Mouse (Mus musculus) intestine, embryonic 15.5 days (tissue): ENCODE data around the gene Zcchc3. TPM values are rescaled to one million over a fixed set of nuclear protein-coding genes. Genes with fewer than 3 reads are reported as not detected.

Source experiments
- ATAC-seq: fragments of 200-750 bp; cut with Nextera tagmentation; 2 replicates; pipeline ENCODE4 v1.8.0; 2017; ENCODE audit warnings: moderate TSS enrichment, moderate library complexity
- H3K27ac ChIP-seq: fragments of 300-500 bp; sonication (generic); 2 replicates; pipeline ENCODE4 v1.5.1; 2015; ENCODE audit warnings: mild to moderate bottlenecking, inconsistent platforms
- H3K27me3 ChIP-seq: fragments of 300-500 bp; sonication (generic); replicated peaks from 2 replicates; pipeline ENCODE4 v1.6.1; 2015; ENCODE audit warnings: inconsistent platforms
- H3K36me3 ChIP-seq: fragments of 300-500 bp; sonication (generic); 2 replicates; pipeline ENCODE4 v1.6.1; 2015; ENCODE audit warnings: inconsistent platforms
- H3K4me1 ChIP-seq: fragments of 300-500 bp; sonication (generic); replicated peaks from 2 replicates; pipeline ENCODE4 v1.6.1; 2015; ENCODE audit warnings: inconsistent platforms
- H3K4me2 ChIP-seq: fragments of 300-500 bp; sonication (generic); replicated peaks from 2 replicates; pipeline ENCODE4 v1.6.1; 2015; ENCODE audit warnings: mild to moderate bottlenecking, inconsistent platforms
- H3K4me3 ChIP-seq: fragments of 300-500 bp; sonication (generic); replicated peaks from 2 replicates; pipeline ENCODE4 v1.5.1; 2015; ENCODE audit warnings: inconsistent platforms
- H3K9ac ChIP-seq: fragments of 300-500 bp; sonication (generic); 2 replicates; pipeline ENCODE4 v1.6.1; 2015; ENCODE audit warnings: inconsistent platforms
- H3K9me3 ChIP-seq: fragments of 300-500 bp; sonication (generic); 2 replicates; pipeline ENCODE4 v1.6.1; 2016; ENCODE audit warnings: inconsistent platforms
- WGBS: fragments of 180-500 bp; shearing (Covaris S2); methylation state at CpG from one replicate; pipeline ENCODE4 v1.1.7; 2015; 5-methylcytosine and 5-hydroxymethylcytosine counted together
- polyA plus RNA-seq: library from polyadenylated mRNA; unstranded; fragments of >200 nt; fragmentation: Nextera tagmentation; extraction: Ambion mirVana; gene quantifications from 2 replicates; pipeline ENCODE4 v1.2.1, GENCODE M21; 2015

The Zcchc3 gene
- polyA plus RNA-seq, 1 experiment from 2014 or later, result 40.8 TPM

- ATAC-seq, result no peak
- WGBS, result 79% methylated on average over 9 of the region's 9 CpGs
Measured at GRCm38 (mm10) chr2:152373547-152373946, 41.3 kb downstream of the Zcchc3 start.

GRCm38 (mm10) chr2:152372661-152373060 lies 42.2 kb downstream of the Zcchc3 start:
- no peak for ATAC-seq
- Histone ChIP-seq H3K4me1 (peaks cover 11% of the 10 kb centered on the region; the same call in 1 of the 2 replicates), H3K9me3 (no peaks in the 10 kb centered on the region), H3K4me2 (no peak overlapping the region), H3K27me3 (0 out of 2 replicates have a peak, but pooled peaks cover 11% of the 10 kb centered on the region), H3K9ac (no peak overlapping the region), H3K27ac (no peak overlapping the region), H3K36me3 (no peaks in the 10 kb centered on the region), H3K4me3 (no peak overlapping the region)
- WGBS, result 58% methylated on average over 4 of the region's 4 CpGs

More at GRCm38 (mm10) chr2:152373547-152373946, 41.3 kb downstream of the Zcchc3 start:
- peaks cover 11% of the 10 kb centered on the region; the same call in 1 of the 2 replicates for H3K4me1 ChIP-seq
- no peak overlapping the region for H3K4me2 ChIP-seq
- H3K27ac ChIP-seq, result no peak overlapping the region
- no peak overlapping the region for H3K4me3 ChIP-seq
- H3K9ac ChIP-seq, result no peak overlapping the region
- H3K27me3 ChIP-seq, result 0 out of 2 replicates have a peak, but pooled peaks cover 11% of the 10 kb centered on the region
- no peaks in the 10 kb centered on the region for H3K36me3 ChIP-seq
- H3K9me3 ChIP-seq, result no peaks in the 10 kb centered on the region

GRCm38 (mm10) chr2:152372104-152372503 lies 42.7 kb downstream of the Zcchc3 start:
- Histone ChIP-seq H3K4me2 (no peak overlapping the region), H3K27ac (no peak overlapping the region), H3K4me3 (no peak overlapping the region), H3K4me1 (peaks cover 11% of the 10 kb centered on the region; the same call in 1 of the 2 replicates), H3K36me3 (no peaks in the 10 kb centered on the region), H3K9ac (no peak overlapping the region), H3K27me3 (0 out of 2 replicates have a peak, but pooled peaks cover 11% of the 10 kb centered on the region), H3K9me3 (no peaks in the 10 kb centered on the region)
- ATAC-seq, result no peak
- WGBS, result 82% methylated on average over 7 of the region's 7 CpGs

GRCm38 (mm10) chr2:152368532-152369140 lies 46.2 kb downstream of the Zcchc3 start:
- ATAC-seq, result 0 out of 2 replicates have a peak, but pooled peaks have one; percentile 26
- H3K9ac ChIP-seq, result no peak overlapping the region
- WGBS, result 30% methylated on average over 14 of the region's 14 CpGs

GRCm38 (mm10) chr2:152367917-152368316 lies 46.9 kb downstream of the Zcchc3 start:
- Histone ChIP-seq H3K27me3 (no peaks in the 10 kb centered on the region), H3K27ac (no peak overlapping the region), H3K4me3 (no peak overlapping the region), H3K36me3 (no peaks in the 10 kb centered on the region), H3K4me1 (0 out of 2 replicates have a peak, but pooled peaks cover 5% of the 10 kb centered on the region), H3K4me2 (no peak overlapping the region), H3K9ac (no peak overlapping the region), H3K9me3 (no peaks in the 10 kb centered on the region)
- 65% methylated on average over 5 of the region's 5 CpGs for WGBS
- no peak for ATAC-seq

More at GRCm38 (mm10) chr2:152368532-152369140, 46.2 kb downstream of the Zcchc3 start:
- Histone ChIP-seq H3K4me3 (no peak overlapping the region), H3K9me3 (no peaks in the 10 kb centered on the region), H3K4me1 (0 out of 2 replicates have a peak, but pooled peaks cover 3% of the 10 kb centered on the region), H3K27ac (no peak overlapping the region), H3K4me2 (no peak overlapping the region; the same call in 1 of the 2 replicates), H3K36me3 (no peaks in the 10 kb centered on the region), H3K27me3 (no peaks in the 10 kb centered on the region)

- Histone ChIP-seq H3K27me3 (no peaks in the 10 kb centered on the region), H3K4me1 (peaks cover 16% of the 10 kb centered on the region), H3K9me3 (no peaks in the 10 kb centered on the region), H3K9ac (no peak overlapping the region), H3K4me3 (no peak overlapping the region), H3K36me3 (no peaks in the 10 kb centered on the region), H3K4me2 (peak overlapping the region; percentile 51), H3K27ac (peak overlapping the region; percentile 29; the same call in 1 of the 2 replicates)
- WGBS, result 8% methylated on average over 17 of the region's 17 CpGs
- peak; percentile 66 for ATAC-seq
Measured at GRCm38 (mm10) chr2:152363245-152364147, 51.3 kb downstream of the Zcchc3 start.

Other genes with a start within 250 kb of the Zcchc3 start
- 79.3 and 92.3 TPM in 2 replicates for gene Csnk2a1, start 188.2 kb downstream of the Zcchc3 start, polyA plus RNA-seq
- 34.8 and 37.4 TPM in 2 replicates for gene Tbc1d20, start 121.2 kb downstream of the Zcchc3 start, polyA plus RNA-seq
- 75.2 and 82.2 TPM in 2 replicates for gene Rbck1, start 82.4 kb downstream of the Zcchc3 start, polyA plus RNA-seq
- 4.3 and 4.9 TPM in 2 replicates for gene Trib3, start 71.0 kb downstream of the Zcchc3 start, polyA plus RNA-seq
- gene Nrsn2, start 38.4 kb downstream of the Zcchc3 start, polyA plus RNA-seq, result 1.8 and 2.1 TPM in 2 replicates
- gene Sox12, start 17.0 kb downstream of the Zcchc3 start, polyA plus RNA-seq, result 5.4 and 5.9 TPM in 2 replicates
- gene 6820408C15Rik, start 560 bp upstream of the Zcchc3 start, polyA plus RNA-seq, result 0.42 and 0.49 TPM in 2 replicates
- not detected in 2 replicates for gene Defb23, start 49.6 kb upstream of the Zcchc3 start, polyA plus RNA-seq
- gene Defb20, start 62.0 kb upstream of the Zcchc3 start, polyA plus RNA-seq, result not detected in 2 replicates
- gene Defb22, start 75.1 kb upstream of the Zcchc3 start, polyA plus RNA-seq, result not detected in 2 replicates
- gene Defb26, start 96.7 kb upstream of the Zcchc3 start, polyA plus RNA-seq, result not detected in 2 replicates
- gene Defb28, start 103.2 kb upstream of the Zcchc3 start, polyA plus RNA-seq, result not detected in 2 replicates
- gene Defb29, start 125.1 kb upstream of the Zcchc3 start, polyA plus RNA-seq, result not detected in 2 replicates
- not detected in 2 replicates for gene Gm17416, start 154.3 kb upstream of the Zcchc3 start, polyA plus RNA-seq
- not detected in 2 replicates for gene Defb21, start 157.7 kb upstream of the Zcchc3 start, polyA plus RNA-seq
- not detected in 2 replicates for gene Defb19, start 165.3 kb upstream of the Zcchc3 start, polyA plus RNA-seq
- gene Defb45, start 184.4 kb upstream of the Zcchc3 start, polyA plus RNA-seq, result not detected in 2 replicates
- gene Defb36, start 189.3 kb upstream of the Zcchc3 start, polyA plus RNA-seq, result not detected in 2 replicates
- 0.67 and 2.3 TPM in 2 replicates for gene Defb25, start 208.0 kb upstream of the Zcchc3 start, polyA plus RNA-seq
- gene Rem1, start 211.9 kb upstream of the Zcchc3 start, polyA plus RNA-seq, result 10.0 and 10.3 TPM in 2 replicates